Mouse (Mus musculus) liver, adult 2 months (tissue): ENCODE data around the gene Sdk2. TPM values are rescaled to one million over a fixed set of nuclear protein-coding genes. Genes with fewer than 3 reads are reported as not detected.

ENCODE experiments used
- DNase-seq: peaks from one replicate; pipeline ENCODE4 v3.0.0-alpha.2; 2011; ENCODE audit warnings: low read depth, low spot score; ENCODE audit errors: extremely low read depth
- H3K27ac ChIP-seq: fragments of 200-500 bp; replicated peaks from 2 replicates; pipeline ENCODE4 v1.5.1; 2012; ENCODE audit warnings: low read depth, mild to moderate bottlenecking, control low read depth, inconsistent platforms, low read length; ENCODE audit not compliant: insufficient read depth
- H3K27me3 ChIP-seq: fragments of 200-500 bp; 2 replicates; pipeline ENCODE4 v1.6.1; 2012; ENCODE audit warnings: mild to moderate bottlenecking, moderate library complexity, low read length, inconsistent platforms; ENCODE audit not compliant: control insufficient read depth, insufficient read depth
- H3K36me3 ChIP-seq: fragments of 200-500 bp; 2 replicates; pipeline ENCODE4 v1.6.1; 2012; ENCODE audit warnings: low read length, inconsistent platforms; ENCODE audit not compliant: control insufficient read depth, insufficient read depth
- H3K4me1 ChIP-seq: fragments of 200-500 bp; 2 replicates; pipeline ENCODE4 v1.6.1; 2011; ENCODE audit warnings: low read length; ENCODE audit not compliant: control insufficient read depth, insufficient read depth
- H3K4me3 ChIP-seq: fragments of 200-500 bp; 2 replicates; pipeline ENCODE4 v1.5.1; 2011; ENCODE audit warnings: low read depth, mild to moderate bottlenecking, control low read depth, low read length, moderate library complexity; ENCODE audit not compliant: insufficient read depth
- H3K79me2 ChIP-seq: fragments of 200-500 bp; 2 replicates; pipeline ENCODE4 v1.6.1; 2012; ENCODE audit warnings: inconsistent platforms, mild to moderate bottlenecking, low read length, moderate library complexity; ENCODE audit not compliant: control insufficient read depth, insufficient read depth
- H3K9ac ChIP-seq: fragments of 200-500 bp; 2 replicates; pipeline ENCODE4 v1.6.1; 2012; ENCODE audit warnings: low read depth, mild to moderate bottlenecking, control low read depth, inconsistent platforms, low read length
- CTCF ChIP-seq: fragments of 200-500 bp; IDR thresholded peaks from 2 replicates; pipeline ENCODE4 v1.5.1; 2011; ENCODE audit warnings: low read depth, low read length, control low read depth
- POLR2A ChIP-seq: fragments of 200-500 bp; IDR thresholded peaks from 2 replicates; pipeline ENCODE4 v1.6.1; 2011; ENCODE audit warnings: low read length, control low read depth; ENCODE audit not compliant: insufficient read depth; ENCODE audit errors: extremely low read depth
- WGBS: fragments of 180-500 bp; shearing (Covaris S2); methylation state at CpG from one replicate; pipeline ENCODE4 v1.1.7; 2018; 5-methylcytosine and 5-hydroxymethylcytosine counted together
- polyA plus RNA-seq: library from polyadenylated mRNA; depleted of rRNA; stranded (reverse); fragments of >200 nt; gene quantifications from 2 replicates; pipeline ENCODE4 v1.2.3, GENCODE M21; 2012
- total RNA-seq: library from RNA; depleted of rRNA; stranded (reverse); fragments of >200 nt; gene quantifications from 2 replicates; pipeline ENCODE4 v1.2.3, GENCODE M21; 2014

The Sdk2 gene
- total and polyA plus RNA-seq, 2 experiments, result 0.07 to 0.28 TPM

DNA sequence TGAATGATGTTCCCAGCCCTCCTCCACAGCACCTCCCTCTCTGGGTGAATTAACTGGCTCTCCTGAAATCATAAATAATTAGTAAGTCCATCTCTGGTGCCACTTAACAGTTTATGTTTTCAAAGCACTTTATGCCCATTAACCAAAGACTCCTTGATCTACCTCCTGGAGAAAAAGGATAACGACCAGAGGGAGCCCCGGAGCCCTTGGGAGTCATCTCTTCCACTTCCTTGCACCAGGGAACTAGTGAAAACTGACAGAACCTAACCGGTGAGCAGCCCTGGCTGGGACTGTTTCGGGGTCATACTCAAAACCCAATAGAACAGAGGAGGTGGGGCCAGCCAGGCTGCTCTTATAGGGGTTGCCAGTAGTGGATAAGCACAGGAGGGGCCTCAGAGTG is 22.5 kb downstream of the Sdk2 start:
- TF ChIP-seq CTCF (no peak), POLR2A (no peak)
- WGBS, result 83% methylated on average over 4 of the region's 4 CpGs
- Histone ChIP-seq H3K36me3 (no peaks in the 10 kb centered on the region), H3K79me2 (no peaks in the 10 kb centered on the region), H3K4me3 (no peak overlapping the region), H3K4me1 (no peaks in the 10 kb centered on the region), H3K27ac (no peak overlapping the region), H3K27me3 (peaks cover 2% of the 10 kb centered on the region; the same call in 1 of the 2 replicates), H3K9ac (no peak overlapping the region)
- no peak for DNase-seq

DNA sequence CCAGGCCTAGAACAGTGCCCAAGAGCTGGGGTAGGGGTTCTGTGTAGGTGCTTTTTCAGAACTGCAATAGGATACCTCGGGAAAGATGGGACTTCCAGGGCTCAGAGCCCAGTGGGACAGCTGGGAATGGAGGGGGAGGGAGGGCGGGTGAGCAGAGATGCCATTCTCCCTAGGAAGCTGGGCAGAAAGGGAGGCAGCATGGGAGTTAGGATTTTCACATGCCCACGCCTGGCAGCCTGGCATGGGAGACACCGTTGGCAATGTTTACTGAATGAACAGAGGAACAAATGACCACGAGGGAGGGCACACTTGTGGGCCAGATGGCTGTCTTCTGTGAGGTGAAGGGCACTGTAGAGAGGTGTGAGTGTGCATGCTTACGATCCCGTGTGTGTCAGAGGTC is 23.3 kb downstream of the Sdk2 start:
- Histone ChIP-seq H3K4me1 (no peaks in the 10 kb centered on the region), H3K36me3 (no peaks in the 10 kb centered on the region), H3K9ac (no peak overlapping the region), H3K79me2 (no peaks in the 10 kb centered on the region), H3K27me3 (peaks cover 2% of the 10 kb centered on the region; the same call in 1 of the 2 replicates), H3K4me3 (no peak overlapping the region), H3K27ac (no peak overlapping the region)
- DNase-seq, result no peak
- TF ChIP-seq CTCF (no peak), POLR2A (no peak)
- 72% methylated on average over 7 of the region's 7 CpGs for WGBS

DNA sequence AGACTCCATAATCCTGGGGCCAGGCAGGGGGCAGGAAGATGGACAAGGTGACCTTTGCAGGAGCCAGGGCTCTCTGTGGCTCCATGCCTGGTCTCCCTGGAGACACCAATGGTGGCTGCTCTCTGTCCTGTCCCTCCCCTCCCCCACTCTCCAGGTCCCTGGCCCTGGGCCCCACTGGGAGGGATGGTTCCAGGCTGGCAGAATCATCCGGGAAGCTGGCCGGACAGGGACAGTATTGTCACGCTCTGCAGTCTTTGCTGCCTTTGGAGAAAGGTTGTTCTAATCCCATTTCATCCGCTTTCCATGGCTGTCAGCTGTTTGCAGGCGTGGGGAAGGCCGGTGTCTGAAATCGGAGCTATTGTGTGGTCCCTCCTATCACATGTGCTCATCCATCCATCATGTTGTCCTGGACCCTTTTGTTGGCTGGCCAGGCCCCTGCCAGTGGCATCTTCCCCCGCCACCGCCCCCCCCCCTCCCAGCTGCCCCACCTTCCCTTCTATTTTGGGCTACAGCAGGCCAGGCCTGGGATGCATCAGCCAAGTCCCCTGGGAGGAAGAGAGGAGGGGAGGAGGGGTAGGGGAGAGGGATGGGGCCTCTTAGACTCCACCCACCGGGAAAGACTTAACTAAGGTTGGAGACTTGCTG is 26.3 kb downstream of the Sdk2 start:
- DNase-seq, result no peak
- no peaks in the 10 kb centered on the region for H3K79me2 ChIP-seq
- H3K36me3 ChIP-seq, result no peaks in the 10 kb centered on the region
- TF ChIP-seq POLR2A (no peak), CTCF (no peak)
- H3K27me3 ChIP-seq, result 0 out of 2 replicates have a peak, but pooled peaks cover 2% of the 10 kb centered on the region
- no peak overlapping the region for H3K27ac ChIP-seq
- no peaks in the 10 kb centered on the region for H3K4me1 ChIP-seq
- no peak overlapping the region for H3K9ac ChIP-seq
- WGBS, result 59% methylated on average over 10 of the region's 10 CpGs
- H3K4me3 ChIP-seq, result no peak overlapping the region

DNA sequence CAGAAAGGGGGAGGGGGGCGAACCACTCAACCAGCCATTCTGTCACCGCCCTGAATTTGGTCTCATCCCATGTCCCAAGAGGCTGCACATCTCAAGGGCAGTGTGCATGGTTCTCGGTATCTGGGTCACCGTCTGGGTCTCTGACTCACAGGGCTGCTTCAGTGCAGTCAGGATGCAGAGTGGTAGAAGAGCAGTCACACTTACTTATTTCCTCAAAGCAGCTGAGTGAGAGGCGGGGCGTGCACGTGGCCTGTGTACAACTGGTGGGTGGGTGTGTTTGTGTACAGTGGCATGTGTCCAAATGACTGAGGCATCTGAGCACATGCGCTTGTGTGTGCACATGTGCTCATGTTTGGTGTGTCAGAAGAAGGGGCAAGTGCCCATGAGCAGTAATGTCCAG is 28.8 kb downstream of the Sdk2 start:
- Histone ChIP-seq H3K4me3 (no peak overlapping the region), H3K27ac (no peak overlapping the region), H3K79me2 (no peaks in the 10 kb centered on the region), H3K4me1 (no peaks in the 10 kb centered on the region), H3K9ac (no peak overlapping the region), H3K36me3 (no peaks in the 10 kb centered on the region), H3K27me3 (no peaks in the 10 kb centered on the region)
- 53% methylated on average over 8 of the region's 8 CpGs for WGBS
- no peak for DNase-seq
- TF ChIP-seq POLR2A (no peak), CTCF (no peak)

DNA sequence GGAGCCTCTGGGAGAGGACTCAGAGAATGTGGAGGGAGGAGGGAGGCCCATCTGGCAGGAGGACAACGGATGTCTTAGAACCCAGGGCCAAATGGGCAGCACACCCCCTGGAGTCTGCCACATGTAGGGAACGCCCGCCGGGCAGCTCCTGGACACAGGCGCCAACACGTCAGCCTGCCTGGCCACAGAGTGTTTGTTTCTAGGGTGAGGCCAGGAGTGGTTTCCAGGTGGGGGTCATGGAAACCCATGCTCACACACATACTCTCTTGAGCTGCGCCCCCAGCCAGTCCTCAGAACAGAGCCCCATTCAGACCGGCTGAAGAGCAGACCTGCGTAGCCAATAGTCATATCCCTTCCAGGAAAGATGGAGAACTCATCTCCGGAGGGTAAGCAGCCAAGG is 35.4 kb downstream of the Sdk2 start:
- H3K27ac ChIP-seq, result no peak overlapping the region
- no peak for DNase-seq
- no peaks in the 10 kb centered on the region for H3K79me2 ChIP-seq
- H3K4me1 ChIP-seq, result no peaks in the 10 kb centered on the region
- no peak for TF ChIP-seq CTCF
- no peak for TF ChIP-seq POLR2A
- no peak overlapping the region for H3K4me3 ChIP-seq
- H3K36me3 ChIP-seq, result no peaks in the 10 kb centered on the region
- H3K9ac ChIP-seq, result no peak overlapping the region
- WGBS, result 87% methylated on average over 10 of the region's 10 CpGs
- no peaks in the 10 kb centered on the region for H3K27me3 ChIP-seq

DNA sequence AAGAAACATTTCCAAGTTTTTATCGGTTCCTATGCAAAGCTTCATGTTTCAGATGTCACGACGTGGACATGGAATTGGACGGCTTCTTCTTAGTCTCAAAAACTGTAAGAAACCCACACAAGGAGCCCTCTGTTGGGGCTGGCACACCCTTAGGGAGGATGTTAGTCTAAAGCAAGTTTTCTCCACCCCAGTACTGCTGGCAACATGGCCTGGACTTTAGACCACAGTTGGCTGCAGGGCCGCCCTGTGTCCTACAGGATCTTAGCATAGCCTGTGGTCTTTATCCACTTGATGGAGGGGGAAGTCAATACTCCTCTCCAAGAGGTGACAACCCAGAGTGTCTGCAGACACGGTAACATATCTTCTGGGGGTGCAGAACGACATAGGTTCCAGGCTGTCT is 36.6 kb downstream of the Sdk2 start:
- no peak for DNase-seq
- 77% methylated on average over 7 of the region's 7 CpGs for WGBS
- H3K36me3 ChIP-seq, result no peaks in the 10 kb centered on the region
- H3K27me3 ChIP-seq, result no peaks in the 10 kb centered on the region
- no peak overlapping the region for H3K27ac ChIP-seq
- H3K4me3 ChIP-seq, result no peak overlapping the region
- no peaks in the 10 kb centered on the region for H3K4me1 ChIP-seq
- no peaks in the 10 kb centered on the region for H3K79me2 ChIP-seq
- H3K9ac ChIP-seq, result no peak overlapping the region
- TF ChIP-seq CTCF, result no peak
- TF ChIP-seq POLR2A, result no peak
